Mouse (Mus musculus): ENCODE data around the gene Mapt.
"Not testable (repeated sequence)": the region's sequence is repeated elsewhere in the genome, so short reads cannot be mapped to it uniquely, and the experiment has no call there.

Gene Mapt

GRCm38 (mm10) chr11:104233101-104233500 lies 1.9 kb downstream of the Mapt start:
- in situ Hi-C loops (cut with MboI, MseI): no loop called here

- in situ Hi-C loops (cut with MboI, MseI): no loop called here
Measured at GRCm38 (mm10) chr11:104233574-104234206, 2.5 kb downstream of the Mapt start.

- in situ Hi-C loops (cut with MboI, MseI): no loop called here
Measured at GRCm38 (mm10) chr11:104234680-104235079, 3.5 kb downstream of the Mapt start.

GRCm38 (mm10) chr11:104235881-104236280 lies 4.7 kb downstream of the Mapt start:
- in situ Hi-C loops (cut with MboI, MseI): no loop called here

- in situ Hi-C loops (cut with MboI, MseI): no loop called here
Measured at GRCm38 (mm10) chr11:104237226-104237625, 6.0 kb downstream of the Mapt start.

- in situ Hi-C loops (cut with MboI, MseI): no loop called here
Measured at GRCm38 (mm10) chr11:104237958-104238747, 7.0 kb downstream of the Mapt start.

GRCm38 (mm10) chr11:104245478-104245877 lies 14.3 kb downstream of the Mapt start:
- in situ Hi-C loops (cut with MboI, MseI): not testable (repeated sequence)

- in situ Hi-C loops (cut with MboI, MseI): no loop called here
Measured at GRCm38 (mm10) chr11:104246171-104246694, 15.0 kb downstream of the Mapt start.

GRCm38 (mm10) chr11:104247141-104247717 lies 16.0 kb downstream of the Mapt start:
- in situ Hi-C loops (cut with MboI, MseI): no loop called here

GRCm38 (mm10) chr11:104249420-104249819 lies 18.2 kb downstream of the Mapt start:
- in situ Hi-C loops (cut with MboI, MseI): no loop called here

- in situ Hi-C loops (cut with MboI, MseI): no loop called here
Measured at GRCm38 (mm10) chr11:104251121-104251520, 19.9 kb downstream of the Mapt start.

- in situ Hi-C loops (cut with MboI, MseI): no loop called here
Measured at GRCm38 (mm10) chr11:104252094-104252493, 20.9 kb downstream of the Mapt start.

GRCm38 (mm10) chr11:104254408-104255039 lies 23.3 kb downstream of the Mapt start:
- in situ Hi-C loops (cut with MboI, MseI): no loop called here

- in situ Hi-C loops (cut with MboI, MseI): no loop called here
Measured at GRCm38 (mm10) chr11:104256179-104256578, 25.0 kb downstream of the Mapt start.

- in situ Hi-C loops (cut with MboI, MseI): no loop called here
Measured at GRCm38 (mm10) chr11:104258991-104259390, 27.8 kb downstream of the Mapt start.

- in situ Hi-C loops (cut with MboI, MseI): no loop called here
Measured at GRCm38 (mm10) chr11:104264683-104265082, 33.5 kb downstream of the Mapt start.

GRCm38 (mm10) chr11:104265669-104266068 lies 34.5 kb downstream of the Mapt start:
- in situ Hi-C loops (cut with MboI, MseI): no loop called here

GRCm38 (mm10) chr11:104267380-104267779 lies 36.2 kb downstream of the Mapt start:
- in situ Hi-C loops (cut with MboI, MseI): no loop called here

- in situ Hi-C loops (cut with MboI, MseI): no loop called here
Measured at GRCm38 (mm10) chr11:104269385-104269822, 38.2 kb downstream of the Mapt start.

GRCm38 (mm10) chr11:104270452-104270851 lies 39.3 kb downstream of the Mapt start:
- in situ Hi-C loops (cut with MboI, MseI): no loop called here

- in situ Hi-C loops (cut with MboI, MseI): no loop called here
Measured at GRCm38 (mm10) chr11:104270876-104271275, 39.7 kb downstream of the Mapt start.

- in situ Hi-C loops (cut with MboI, MseI): no loop called here
Measured at GRCm38 (mm10) chr11:104271876-104272275, 40.7 kb downstream of the Mapt start.

All from T-helper 17 cell (primary cell).